Mouse (Mus musculus): Measurements from ENCODE around the gene Ccdc57.
A peak's percentile ranks its signal among the peaks of the same experiment; 100 is the strongest.
"Not testable (repeated sequence)": the region's sequence is repeated elsewhere in the genome, so short reads cannot be mapped to it uniquely, and the experiment has no call there.

Gene Ccdc57

DNA sequence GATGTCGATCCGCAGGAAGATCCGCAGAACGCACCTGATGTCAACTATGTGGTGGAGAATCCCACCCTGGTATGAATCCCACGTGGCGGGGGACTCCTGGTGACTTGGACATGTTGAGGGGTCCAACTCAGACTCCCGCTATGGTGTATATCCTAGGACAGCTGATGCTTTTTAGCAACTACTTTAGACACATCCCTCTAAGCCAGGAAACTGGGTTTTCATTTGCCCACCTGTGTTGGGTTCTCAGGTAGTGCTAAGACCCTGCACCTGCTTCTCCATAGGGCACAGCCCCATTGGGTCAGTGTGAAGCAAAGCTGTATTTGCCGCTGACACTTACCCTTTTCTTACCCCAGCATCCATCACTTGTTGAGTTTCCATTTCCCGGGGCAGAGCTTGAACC lies 147.5 kb downstream of the Ccdc57 start:
- no peak for DNase-seq (ENCODE audit: low read depth, low spot score)

- peak; percentile 64 for DNase-seq (ENCODE audit: low read depth, low spot score)
Observed at GRCm38 (mm10) chr11:120784064-120784791, 148.4 kb downstream of the Ccdc57 start, which contains the start of the genes Rfng and Gps1. Gene Rfng (minus strand): TSS chr11:120784207. Gene Gps1 (plus strand): TSS chr11:120784272.

DNA sequence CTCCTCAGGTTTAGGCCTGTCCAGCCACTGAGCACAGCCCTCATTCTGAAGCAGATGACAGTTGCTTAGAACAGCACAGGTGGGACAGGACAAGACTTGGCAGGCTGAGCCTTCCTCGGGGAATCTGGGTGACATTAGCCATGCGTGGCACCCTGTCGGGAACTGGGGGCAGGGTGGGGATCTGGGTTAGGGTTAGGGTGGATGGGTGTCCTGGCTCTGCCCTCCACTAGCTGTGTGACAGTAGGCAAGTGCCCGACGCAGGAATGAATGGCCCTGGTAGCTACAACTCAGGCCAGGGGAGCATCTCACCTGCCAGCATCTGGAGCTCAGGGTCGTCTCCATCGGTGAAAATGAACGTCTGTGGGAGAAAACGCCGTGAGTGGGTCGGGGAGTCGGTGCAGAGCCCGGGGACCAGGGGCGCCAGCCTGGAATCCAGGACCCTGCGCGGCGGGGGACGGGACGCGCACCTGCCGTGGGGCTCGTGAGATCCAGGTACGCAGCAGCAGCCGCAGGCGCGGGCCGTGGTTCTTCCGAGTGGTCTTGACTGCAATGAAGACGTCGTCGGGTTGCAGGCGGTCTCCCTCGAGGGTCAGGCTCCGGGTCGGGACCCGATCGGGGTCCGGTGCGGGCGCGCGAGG lies 149.1 kb downstream of the Ccdc57 start:
- DNase-seq (ENCODE audit: low read depth, low spot score), result no peak

GRCm38 (mm10) chr11:120781361-120781760 lies 151.3 kb downstream of the Ccdc57 start:
- DNase-seq (ENCODE audit: low read depth, low spot score), result not testable (repeated sequence)

DNA sequence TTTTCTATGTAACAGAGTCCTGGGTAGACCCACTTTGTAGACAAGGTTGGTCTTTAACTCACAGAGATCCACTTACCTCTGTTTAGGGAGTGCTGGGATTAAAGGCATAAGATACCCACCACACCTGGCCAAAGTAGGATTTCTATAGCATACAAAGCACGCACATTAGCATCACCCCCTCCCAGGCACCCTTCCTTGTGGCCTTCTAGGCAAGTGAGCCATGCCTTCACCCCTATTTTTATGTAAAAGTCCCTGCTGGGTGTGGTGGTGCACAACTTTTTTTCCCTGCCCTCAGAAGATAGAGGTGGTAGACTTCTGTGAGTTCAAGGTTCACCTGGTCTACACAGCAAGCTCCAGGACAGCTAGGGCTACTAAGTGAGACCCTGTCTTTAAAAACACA lies 152.8 kb downstream of the Ccdc57 start:
- DNase-seq (ENCODE audit: low read depth, low spot score), result no peak

GRCm38 (mm10) chr11:120777123-120777522 lies 155.5 kb downstream of the Ccdc57 start:
- no peak for DNase-seq (ENCODE audit: low read depth, low spot score)
